Mouse (Mus musculus) limb, embryonic 10.5 days (tissue): Measurements from ENCODE around the gene Spred3. TPM values are rescaled to one million over a fixed set of nuclear protein-coding genes. Genes with fewer than 3 reads are reported as not detected.

ENCODE experiments used
- polyA plus RNA-seq: library from polyadenylated mRNA; unstranded; fragments of >200 nt; fragmentation: Nextera tagmentation; extraction: Ambion mirVana; gene quantifications from 2 replicates; pipeline ENCODE4 v1.2.1, GENCODE M21; 2016

Gene Spred3
- polyA plus RNA-seq, 1 experiment from 2014 or later = 3.3 TPM

Other genes starting within 250 kb of the Spred3 start
- gene Actn4, start 208.1 kb downstream of the Spred3 start, polyA plus RNA-seq = 253 and 285 TPM in 2 replicates
- gene Eif3k, start 188.5 kb downstream of the Spred3 start, polyA plus RNA-seq = 446 and 467 TPM in 2 replicates
- gene Map4k1, start 188.4 kb downstream of the Spred3 start, polyA plus RNA-seq = 18.9 and 19.4 TPM in 2 replicates
- gene Ryr1, start 45.2 kb downstream of the Spred3 start, polyA plus RNA-seq = 1.8 and 2.2 TPM in 2 replicates
- gene Rasgrp4, start 35.6 kb downstream of the Spred3 start, polyA plus RNA-seq = 0.60 and 0.70 TPM in 2 replicates
- gene Fam98c, start 14.2 kb downstream of the Spred3 start, polyA plus RNA-seq = 10.7 and 11.2 TPM in 2 replicates
- gene Ggn, start 201 bp downstream of the Spred3 start, polyA plus RNA-seq = 0.29 and 0.38 TPM in 2 replicates
- 321 and 323 TPM in 2 replicates for gene Psmd8, start 10.3 kb upstream of the Spred3 start, polyA plus RNA-seq
- 0.06 and 0.45 TPM in 2 replicates for gene Catsperg1, start 43.6 kb upstream of the Spred3 start, polyA plus RNA-seq
- gene Kcnk6, start 62.1 kb upstream of the Spred3 start, polyA plus RNA-seq = 0.70 and 1.2 TPM in 2 replicates
- 99.8 and 103 TPM in 2 replicates for gene Yif1b, start 67.9 kb upstream of the Spred3 start, polyA plus RNA-seq
- 2.6 and 3.4 TPM in 2 replicates for gene 2200002D01Rik, start 78.1 kb upstream of the Spred3 start, polyA plus RNA-seq
- gene Spint2, start 111.5 kb upstream of the Spred3 start, polyA plus RNA-seq = 58.8 and 71.8 TPM in 2 replicates
- 5.4 and 6.1 TPM in 2 replicates for gene Ppp1r14a, start 118.9 kb upstream of the Spred3 start, polyA plus RNA-seq
- gene Dpf1, start 133.5 kb upstream of the Spred3 start, polyA plus RNA-seq = 24.0 and 32.9 TPM in 2 replicates